Mouse (Mus musculus) gastrocnemius, postnatal 36 days (tissue): ENCODE data around the gene Mrps24. TPM values are rescaled to one million over a fixed set of nuclear protein-coding genes. Genes with fewer than 3 reads are reported as not detected.

ENCODE experiments used
- DNase-seq, 2 experiments: peaks; one replicate each; pipeline ENCODE4 v3.0.0; 2022
- intact Hi-C: fragments of 180-260 bp; cut with DNase I; formaldehyde crosslinking; loops from one replicate; pipeline ENCODE4 v1.15.1; 2025
- total RNA-seq, 2 experiments: library from RNA; stranded (reverse); gene quantifications; 2 replicates each; pipeline ENCODE4 v1.2.3; 2021

Gene Mrps24
- total RNA-seq, 2 experiments from 2014 or later, result 87.6 to 97.9 TPM

- intact Hi-C loops, result loop anchor here (5.0 to 10.0 kb wide), 2 partner anchors 75 to 423 kb away; no protein-coding TSS in a partner anchor
- DNase-seq, result peak; percentile 86 to 91
Measured at GRCm38 (mm10) chr11:5707530-5708353, 7.7 kb downstream of the Mrps24 start.

- intact Hi-C loops, result loop anchor here (5.0 to 10.0 kb wide), 2 partner anchors 75 to 422 kb away; no protein-coding TSS in a partner anchor
- peak in 1 of 2 experiments; percentile 13 for DNase-seq
Measured at GRCm38 (mm10) chr11:5706874-5707529, 8.5 kb downstream of the Mrps24 start.

- DNase-seq, result no peak
- intact Hi-C loops, result loop anchor here (5.0 to 10.0 kb wide), 2 partner anchors 76 to 421 kb away; no protein-coding TSS in a partner anchor
Measured at GRCm38 (mm10) chr11:5705972-5706371, 9.5 kb downstream of the Mrps24 start.

- DNase-seq, result no peak
- intact Hi-C loops, result loop anchor here (10.0 kb wide), 1 partner anchor 419 kb away; no protein-coding TSS in a partner anchor
Measured at GRCm38 (mm10) chr11:5703341-5703740, 12.1 kb downstream of the Mrps24 start.

- no peak for DNase-seq
- intact Hi-C loops, result loop anchor here (10.0 kb wide), 1 partner anchor 418 kb away; no protein-coding TSS in a partner anchor
Measured at GRCm38 (mm10) chr11:5702957-5703332, 12.5 kb downstream of the Mrps24 start.

GRCm38 (mm10) chr11:5702271-5702956, 13.1 kb downstream of the Mrps24 start:
- DNase-seq, result no peak
- intact Hi-C loops, result loop anchor here (10.0 kb wide), 1 partner anchor 418 kb away; no protein-coding TSS in a partner anchor

- intact Hi-C loops, result loop anchor here (10.0 kb wide), 1 partner anchor 417 kb away; no protein-coding TSS in a partner anchor
- no peak for DNase-seq
Measured at GRCm38 (mm10) chr11:5701821-5702220, 13.7 kb downstream of the Mrps24 start.

- DNase-seq, result no peak
- intact Hi-C loops, result loop anchor here (10.0 kb wide), 1 partner anchor 416 kb away; no protein-coding TSS in a partner anchor
Measured at GRCm38 (mm10) chr11:5701300-5701699, 14.2 kb downstream of the Mrps24 start.

- intact Hi-C loops, result loop anchor here (10.0 kb wide), 1 partner anchor 416 kb away; no protein-coding TSS in a partner anchor
- DNase-seq, result no peak
Measured at GRCm38 (mm10) chr11:5700808-5701207, 14.7 kb downstream of the Mrps24 start.

- intact Hi-C loops, result loop anchor here (1.0 kb wide), 1 partner anchor 206 kb away; no protein-coding TSS in a partner anchor
- no peak for DNase-seq
Measured at GRCm38 (mm10) chr11:5691775-5692174, 23.7 kb downstream of the Mrps24 start.

GRCm38 (mm10) chr11:5684283-5684682, 31.2 kb downstream of the Mrps24 start:
- no peak for DNase-seq
- intact Hi-C loops, result no loop called here

GRCm38 (mm10) chr11:5682541-5682940, 32.9 kb downstream of the Mrps24 start:
- intact Hi-C loops, result no loop called here
- no peak for DNase-seq

Other genes with a start within 250 kb of the Mrps24 start
- 10 to 100 TPM; 49.4 to 66.7 TPM for gene Xbp1, start 195.0 kb downstream of the Mrps24 start, total RNA-seq
- 10 to 100 TPM; 15.6 to 15.9 TPM for gene Ccdc117, start 173.5 kb downstream of the Mrps24 start, total RNA-seq
- gene Ankrd36, start 146.0 kb downstream of the Mrps24 start, total RNA-seq, result not detected
- 10 to 100 TPM; 39.1 to 40.1 TPM for gene Urgcp, start 46.7 kb upstream of the Mrps24 start, total RNA-seq
- gene Dbnl, start 72.8 kb upstream of the Mrps24 start, total RNA-seq, result 10 to 100 TPM; 10.7 to 11.2 TPM
- 1,000 to 10,000 TPM; 3,227 to 4,326 TPM for gene Pgam2, start 88.1 kb upstream of the Mrps24 start, total RNA-seq
- 1 to 10 TPM; 1.9 to 2.3 TPM for gene Polm, start 122.3 kb upstream of the Mrps24 start, total RNA-seq
- gene Aebp1, start 146.3 kb upstream of the Mrps24 start, total RNA-seq, result 10 to 100 TPM; 28.2 to 55.2 TPM
- gene Pold2, start 162.6 kb upstream of the Mrps24 start, total RNA-seq, result 10 to 100 TPM; 34.5 to 37.1 TPM
- not detected for gene Myl7, start 183.1 kb upstream of the Mrps24 start, total RNA-seq
- 10 to 100 TPM in 1 of 2 experiments, 1 to 10 TPM in 1; 5.1 to 10.1 TPM for gene Gck, start 234.4 kb upstream of the Mrps24 start, total RNA-seq
- 10 to 100 TPM; 36.7 to 38.5 TPM for gene Ykt6, start 240.0 kb upstream of the Mrps24 start, total RNA-seq